Mouse (Mus musculus): ENCODE measurements around the gene Prkd3.

Prkd3 gene

GRCm38 (mm10) chr17:79020208-79020983 is at the start of gene Prkd3:
Gene Prkd3 (minus strand): TSS chr17:79020816.
- DNase-seq (ENCODE audit: low read depth, low spot score) = no peak

- DNase-seq (ENCODE audit: low read depth, low spot score) = no peak
Observed at GRCm38 (mm10) chr17:79069766-79070480, 49.3 kb upstream of the Prkd3 start.

GRCm38 (mm10) chr17:79069019-79069418 is 48.4 kb upstream of the Prkd3 start:
- DNase-seq (ENCODE audit: low read depth, low spot score) = peak; percentile 42

- no peak for DNase-seq (ENCODE audit: low read depth, low spot score)
Observed at GRCm38 (mm10) chr17:79068581-79068980, 48.0 kb upstream of the Prkd3 start.

- no peak for DNase-seq (ENCODE audit: low read depth, low spot score)
Observed at GRCm38 (mm10) chr17:79064250-79064649, 43.6 kb upstream of the Prkd3 start.

GRCm38 (mm10) chr17:79060221-79060620 is 39.6 kb upstream of the Prkd3 start:
- DNase-seq (ENCODE audit: low read depth, low spot score) = no peak

GRCm38 (mm10) chr17:79058271-79058670 is 37.7 kb upstream of the Prkd3 start:
- DNase-seq (ENCODE audit: low read depth, low spot score) = no peak

GRCm38 (mm10) chr17:79052088-79052812 is 31.6 kb upstream of the Prkd3 start:
- DNase-seq (ENCODE audit: low read depth, low spot score) = no peak

GRCm38 (mm10) chr17:79051606-79052005 is 31.0 kb upstream of the Prkd3 start, which contains the start of gene Qpct:
Gene Qpct (plus strand): TSS chr17:79051906.
- DNase-seq (ENCODE audit: low read depth, low spot score) = no peak

GRCm38 (mm10) chr17:79043705-79044104 is 23.1 kb upstream of the Prkd3 start:
- DNase-seq (ENCODE audit: low read depth, low spot score) = no peak

- no peak for DNase-seq (ENCODE audit: low read depth, low spot score)
Observed at GRCm38 (mm10) chr17:79039660-79040059, 19.0 kb upstream of the Prkd3 start.

GRCm38 (mm10) chr17:79032782-79033181 is 12.2 kb upstream of the Prkd3 start:
- no peak for DNase-seq (ENCODE audit: low read depth, low spot score)

- DNase-seq (ENCODE audit: low read depth, low spot score) = no peak
Observed at GRCm38 (mm10) chr17:79031569-79031968, 11.0 kb upstream of the Prkd3 start.

GRCm38 (mm10) chr17:79029226-79029625 is 8.6 kb upstream of the Prkd3 start:
- DNase-seq (ENCODE audit: low read depth, low spot score) = no peak

GRCm38 (mm10) chr17:79024544-79024943 is 3.9 kb upstream of the Prkd3 start:
- DNase-seq (ENCODE audit: low read depth, low spot score) = no peak

GRCm38 (mm10) chr17:79022746-79023145 is 2.1 kb upstream of the Prkd3 start:
- DNase-seq (ENCODE audit: low read depth, low spot score) = no peak

GRCm38 (mm10) chr17:79020984-79021335 is 344 bp upstream of the Prkd3 start:
- DNase-seq (ENCODE audit: low read depth, low spot score) = no peak

GRCm38 (mm10) chr17:79019726-79020207 is 849 bp downstream of the Prkd3 start:
- DNase-seq (ENCODE audit: low read depth, low spot score) = no peak

GRCm38 (mm10) chr17:79018422-79018821 is 2.2 kb downstream of the Prkd3 start:
- DNase-seq (ENCODE audit: low read depth, low spot score) = no peak

- no peak for DNase-seq (ENCODE audit: low read depth, low spot score)
Observed at GRCm38 (mm10) chr17:79015831-79016230, 4.8 kb downstream of the Prkd3 start.

- DNase-seq (ENCODE audit: low read depth, low spot score) = no peak
Observed at GRCm38 (mm10) chr17:79014911-79015685, 5.5 kb downstream of the Prkd3 start.
